Mouse (Mus musculus) lung, postnatal 0 days (tissue): Measurements from ENCODE around the gene Gm20388. TPM values are rescaled to one million over a fixed set of nuclear protein-coding genes. Genes with fewer than 3 reads are reported as not detected.

Experiments
- ATAC-seq: fragments of 200-750 bp; cut with Nextera tagmentation; 2 replicates; pipeline ENCODE4 v1.8.0; 2017; ENCODE audit warnings: moderate library complexity
- DNase-seq: peaks from one replicate; pipeline ENCODE4 v3.0.0-alpha.2; 2016; ENCODE audit warnings: low spot score
- H3K27ac ChIP-seq: fragments of 300-500 bp; sonication (generic); 2 replicates; pipeline ENCODE4 v1.5.1; 2014; ENCODE audit warnings: antibody characterized with exemption, mild to moderate bottlenecking, low read length, mixed read lengths
- H3K27me3 ChIP-seq: fragments of 300-500 bp; sonication (generic); replicated peaks from 2 replicates; pipeline ENCODE4 v1.6.1; 2014; ENCODE audit warnings: low read length, mixed read lengths; ENCODE audit not compliant: insufficient read depth
- H3K36me3 ChIP-seq: fragments of 300-500 bp; sonication (generic); 2 replicates; pipeline ENCODE4 v1.6.1; 2014; ENCODE audit warnings: low read length, mixed read lengths; ENCODE audit not compliant: insufficient read depth
- H3K4me1 ChIP-seq: fragments of 300-500 bp; sonication (generic); 2 replicates; pipeline ENCODE4 v1.6.1; 2014; ENCODE audit warnings: antibody characterized with exemption, low read depth, low read length, mixed read lengths; ENCODE audit not compliant: insufficient read depth
- H3K4me2 ChIP-seq: fragments of 300-500 bp; sonication (generic); replicated peaks from 2 replicates; pipeline ENCODE4 v1.6.1; 2014; ENCODE audit warnings: low read depth, mild to moderate bottlenecking, low read length, moderate library complexity, mixed read lengths
- H3K4me3 ChIP-seq: fragments of 300-500 bp; sonication (generic); 2 replicates; pipeline ENCODE4 v1.5.1; 2014; ENCODE audit warnings: low read depth, low read length
- H3K9ac ChIP-seq: fragments of 300-500 bp; sonication (generic); replicated peaks from 2 replicates; pipeline ENCODE4 v1.6.1; 2014; ENCODE audit warnings: low read depth, mild to moderate bottlenecking
- H3K9me3 ChIP-seq: fragments of 300-500 bp; sonication (generic); 2 replicates; pipeline ENCODE4 v1.6.1; 2016; ENCODE audit warnings: low read length, mixed read lengths
- CTCF ChIP-seq: IDR thresholded peaks from 2 replicates; pipeline ENCODE4 v1.5.1; 2016; ENCODE audit warnings: antibody characterized with exemption, mild to moderate bottlenecking
- EP300 ChIP-seq: IDR thresholded peaks from 2 replicates; pipeline ENCODE4 v1.6.1; 2016; ENCODE audit warnings: antibody characterized with exemption, mild to moderate bottlenecking, control low read depth
- WGBS: fragments of 180-500 bp; shearing (Covaris S2); extraction: QIAGEN DNeasy Blood & Tissue Kit; methylation state at CpG from one replicate; pipeline ENCODE4 v1.1.7; 2014; 5-methylcytosine and 5-hydroxymethylcytosine counted together
- polyA plus RNA-seq: library from polyadenylated mRNA; unstranded; fragments of >200 nt; fragmentation: Nextera tagmentation; extraction: Ambion mirVana; gene quantifications from 2 replicates; pipeline ENCODE4 v1.2.1, GENCODE M21; 2015

The Gm20388 gene
- polyA plus RNA-seq, 1 experiment from 2014 or later = not detected

DNA sequence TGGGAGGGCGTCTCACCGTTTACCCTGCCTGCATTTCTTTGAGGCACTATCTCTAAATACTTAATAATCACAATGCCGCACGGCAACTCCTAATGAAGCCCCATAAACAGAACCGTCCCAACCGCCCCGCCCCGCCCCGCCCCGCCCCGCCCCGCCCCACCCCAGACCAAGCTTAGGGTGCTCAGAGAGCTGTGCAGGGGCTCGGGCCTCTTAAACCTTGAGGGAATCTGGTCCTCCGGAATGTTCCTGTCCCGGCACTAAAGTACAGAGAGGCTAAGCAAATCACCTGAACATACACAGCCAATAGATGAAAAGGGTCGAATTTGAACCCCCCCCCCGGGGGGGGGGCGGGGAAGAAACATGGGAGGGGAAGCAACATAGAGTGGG lies 1564.2 kb downstream of the Gm20388 start:
- H3K9me3 ChIP-seq = no peaks in the 10 kb centered on the region
- TF ChIP-seq EP300 (no peak), CTCF (no peak)
- H3K36me3 ChIP-seq = no peaks in the 10 kb centered on the region
- ATAC-seq (no peak), DNase-seq (no peak)
- WGBS = 1% methylated on average over 17 of the region's 18 CpGs
- no peak overlapping the region for H3K27ac ChIP-seq
- no peaks in the 10 kb centered on the region; the same call in 1 of the 2 replicates for H3K4me1 ChIP-seq
- no peaks in the 10 kb centered on the region; the same call in 1 of the 2 replicates for H3K27me3 ChIP-seq
- no peak overlapping the region for H3K9ac ChIP-seq
- peak overlapping the region; percentile 22; the same call in 1 of the 2 replicates for H3K4me2 ChIP-seq
- H3K4me3 ChIP-seq = no peak overlapping the region

GRCm38 (mm10) chr8:121477851-121478547 lies 1567.4 kb downstream of the Gm20388 start:
- H3K4me3 ChIP-seq = no peak overlapping the region
- TF ChIP-seq CTCF = no peak
- no peak for TF ChIP-seq EP300
- no peak for DNase-seq
- H3K4me1 ChIP-seq = no peaks in the 10 kb centered on the region; the same call in 1 of the 2 replicates
- 48% methylated on average over 20 of the region's 20 CpGs for WGBS
- no peak overlapping the region for H3K4me2 ChIP-seq
- H3K36me3 ChIP-seq = no peaks in the 10 kb centered on the region
- no peak overlapping the region for H3K9ac ChIP-seq
- ATAC-seq = no peak
- no peak overlapping the region for H3K27ac ChIP-seq
- H3K27me3 ChIP-seq = no peaks in the 10 kb centered on the region; the same call in 1 of the 2 replicates
- no peaks in the 10 kb centered on the region for H3K9me3 ChIP-seq

DNA sequence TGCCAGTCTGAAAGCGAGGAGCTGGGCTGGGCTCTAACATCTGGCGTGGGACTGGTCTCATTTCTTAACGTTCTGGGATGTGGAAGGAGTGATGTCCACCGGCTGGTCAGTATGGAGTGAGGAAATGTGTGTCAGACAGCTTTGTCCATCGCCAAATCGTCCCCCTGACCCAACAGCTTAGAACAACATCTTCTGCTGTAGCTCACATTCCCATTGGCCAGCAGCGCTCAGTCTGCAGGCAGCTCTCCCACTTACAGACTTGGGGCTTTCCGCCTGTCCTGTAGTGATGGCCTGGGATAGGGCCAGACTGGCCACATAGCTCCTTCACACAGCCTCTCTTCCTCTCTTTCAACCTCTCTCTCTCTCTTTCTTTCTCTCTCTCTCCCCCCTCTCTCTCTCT lies 1568.5 kb downstream of the Gm20388 start:
- no peaks in the 10 kb centered on the region for H3K27me3 ChIP-seq
- WGBS = 64% methylated on average over 8 of the region's 8 CpGs
- H3K36me3 ChIP-seq = no peaks in the 10 kb centered on the region
- H3K4me2 ChIP-seq = no peak overlapping the region
- H3K9me3 ChIP-seq = no peaks in the 10 kb centered on the region
- TF ChIP-seq CTCF (no peak), EP300 (no peak)
- no peak overlapping the region for H3K4me3 ChIP-seq
- H3K27ac ChIP-seq = no peak overlapping the region
- H3K9ac ChIP-seq = no peak overlapping the region
- DNase-seq (peak; percentile 44), ATAC-seq (peak; percentile 27; the same call in 1 of the 2 replicates)
- H3K4me1 ChIP-seq = no peaks in the 10 kb centered on the region; the same call in 1 of the 2 replicates

- no peak for DNase-seq
Observed at GRCm38 (mm10) chr8:121480411-121481031, 1569.9 kb downstream of the Gm20388 start.

GRCm38 (mm10) chr8:121484072-121484782 lies 1573.6 kb downstream of the Gm20388 start:
- Histone ChIP-seq H3K27ac (no peak overlapping the region), H3K4me2 (peak overlapping the region; percentile 8; the same call in 1 of the 2 replicates), H3K4me3 (no peak overlapping the region), H3K27me3 (no peaks in the 10 kb centered on the region), H3K36me3 (no peaks in the 10 kb centered on the region), H3K4me1 (no peaks in the 10 kb centered on the region), H3K9me3 (no peaks in the 10 kb centered on the region), H3K9ac (no peak overlapping the region)
- TF ChIP-seq EP300 (no peak), CTCF (no peak)
- 46% methylated on average over 23 of the region's 23 CpGs for WGBS
- DNase-seq (no peak), ATAC-seq (no peak)

More at GRCm38 (mm10) chr8:121480411-121481031, 1569.9 kb downstream of the Gm20388 start:
- H3K27ac ChIP-seq = no peak overlapping the region
- no peak overlapping the region for H3K4me3 ChIP-seq
- no peak overlapping the region for H3K4me2 ChIP-seq
- no peak overlapping the region for H3K9ac ChIP-seq
- WGBS = 52% methylated on average over 26 of the region's 26 CpGs
- H3K4me1 ChIP-seq = no peaks in the 10 kb centered on the region
- H3K27me3 ChIP-seq = no peaks in the 10 kb centered on the region
- no peaks in the 10 kb centered on the region for H3K9me3 ChIP-seq
- no peak for TF ChIP-seq EP300
- no peak for TF ChIP-seq CTCF
- ATAC-seq = no peak
- H3K36me3 ChIP-seq = no peaks in the 10 kb centered on the region

DNA sequence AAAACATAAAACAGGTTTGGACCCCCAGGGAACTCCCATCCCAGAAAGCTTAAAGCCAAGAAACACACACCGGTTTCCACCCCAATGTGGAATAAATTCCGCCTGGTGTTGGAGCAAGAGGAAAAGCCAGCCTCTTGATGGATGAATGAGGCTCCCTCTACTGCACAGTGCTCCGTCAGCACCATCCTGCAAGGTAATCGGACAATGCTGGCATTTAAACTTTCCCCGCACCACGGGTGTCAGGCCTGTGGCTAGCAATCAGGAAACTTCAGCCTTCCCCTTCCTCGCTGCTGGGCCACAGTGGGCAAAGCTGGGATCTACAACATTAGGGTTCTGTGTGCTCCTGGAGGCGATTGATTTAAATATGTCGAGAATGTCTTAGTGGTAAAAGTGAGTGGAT lies 1581.0 kb downstream of the Gm20388 start:
- H3K9me3 ChIP-seq = no peaks in the 10 kb centered on the region
- no peaks in the 10 kb centered on the region for H3K4me1 ChIP-seq
- H3K4me3 ChIP-seq = no peak overlapping the region
- H3K27me3 ChIP-seq = no peaks in the 10 kb centered on the region
- ATAC-seq (no peak), DNase-seq (no peak)
- no peak overlapping the region for H3K9ac ChIP-seq
- H3K4me2 ChIP-seq = no peak overlapping the region
- no peak overlapping the region for H3K27ac ChIP-seq
- no peaks in the 10 kb centered on the region for H3K36me3 ChIP-seq
- 44% methylated on average over 9 of the region's 9 CpGs for WGBS
- no peak for TF ChIP-seq EP300
- TF ChIP-seq CTCF = no peak
